Mouse (Mus musculus): Measurements from ENCODE around the gene Mall.

DNA sequence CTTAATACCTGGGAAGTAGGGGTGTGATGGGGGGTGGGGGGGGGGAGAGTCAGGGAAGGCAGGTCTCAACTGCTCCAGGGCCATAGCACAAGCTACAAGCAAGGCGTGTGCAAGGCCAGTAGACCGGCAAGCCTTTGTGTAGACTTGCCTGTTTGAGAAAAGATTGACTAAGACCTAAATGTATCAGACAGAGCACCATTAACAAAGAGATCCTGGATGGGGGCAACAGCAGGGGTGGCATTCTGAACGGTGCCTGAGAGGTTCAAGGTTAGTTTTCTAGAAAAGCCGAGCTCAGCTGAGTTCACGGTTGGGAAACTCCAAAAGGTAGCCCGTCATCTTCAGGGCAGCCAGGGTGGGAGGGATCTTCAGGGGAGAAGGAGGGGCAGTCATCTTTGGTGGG, 24.5 kb downstream of the Mall start:
- TF ChIP-seq CTCF (IDR thresholded peaks at IDR 0.05; ENCODE audit: insufficient read depth, low read depth, low read length) (no peak), POLR2A (IDR thresholded peaks at IDR 0.05; ENCODE audit: insufficient read depth, low read depth, low read length) (no peak)
